Comparison of ENCODE assay signal across 9 mouse cellular contexts in genomic region chr4:109225606-109226005, GRCm38 (mm10). TPM values are rescaled to one million over a fixed set of nuclear protein-coding genes. Genes with fewer than 3 reads are reported as not detected.
DNase-seq lines count a peak whose midpoint lies in the region; ATAC-seq and TF ChIP-seq lines count a peak whose summit lies in the region.
"Had no signal": no experiment of that assay in that cellular context is flagged by ENCODE, and none has a peak within 500 bp of the region (broad histone marks: within the 10 kb centered on the region; RNA-seq: fewer than 3 reads in every experiment).

No protein-coding gene starts in this region.

- peak; percentile 76 for ATAC-seq in forebrain, embryonic 15.5 days (replicated peaks)
- ATAC-seq in hindbrain, embryonic 14.5 days (ENCODE audit: low FRiP score), result peak; percentile 68; the same call in 1 of the 2 replicates
- ATAC-seq in neural tube, embryonic 13.5 days (ENCODE audit: low read depth), result peak; percentile 79

- H3K9ac ChIP-seq in forebrain, embryonic 15.5 days (replicated peaks), result peak overlapping the region; percentile 23; the same call in 1 of the 2 replicates
- H3K9ac ChIP-seq in hindbrain, embryonic 14.5 days, result no peak overlapping the region
- peak overlapping the region; percentile 52 for H3K9ac ChIP-seq in neural tube, embryonic 13.5 days
- H3K9ac ChIP-seq: limb, embryonic 13.5 days had no signal

- no peaks in the 10 kb centered on the region for H3K9me3 ChIP-seq in forebrain, embryonic 15.5 days
- no peaks in the 10 kb centered on the region for H3K9me3 ChIP-seq in hindbrain, embryonic 14.5 days (ENCODE audit: control insufficient read depth, low read length)
- no peaks in the 10 kb centered on the region for H3K9me3 ChIP-seq in neural tube, embryonic 13.5 days
- H3K9me3 ChIP-seq: limb, embryonic 13.5 days had no signal

- 38% methylated on average over 6 of the region's 6 CpGs for WGBS in forebrain, embryonic 15.5 days
- 41% methylated on average over 6 of the region's 6 CpGs for WGBS in hindbrain, embryonic 14.5 days
- 51% methylated on average over 6 of the region's 6 CpGs for WGBS in neural tube, embryonic 13.5 days

- peaks cover 12% of the 10 kb centered on the region for H3K4me1 ChIP-seq in forebrain, embryonic 15.5 days
- H3K4me1 ChIP-seq in hindbrain, embryonic 14.5 days (replicated peaks; ENCODE audit: control insufficient read depth, insufficient read depth, low read length), result peaks cover 7% of the 10 kb centered on the region; the same call in 1 of the 2 replicates
- peaks cover 32% of the 10 kb centered on the region for H3K4me1 ChIP-seq in neural tube, embryonic 13.5 days (replicated peaks)
- H3K4me1 ChIP-seq: limb, embryonic 13.5 days had no signal

- H3K4me3 ChIP-seq in layer of hippocampus, adult 2 months, result no peak overlapping the region
- H3K4me3 ChIP-seq in forebrain, embryonic 15.5 days, result no peak overlapping the region
- H3K4me3 ChIP-seq in hindbrain, embryonic 14.5 days (replicated peaks; ENCODE audit: low read length), result no peak overlapping the region
- H3K4me3 ChIP-seq in neural tube, embryonic 13.5 days, result no peak overlapping the region
- H3K4me3 ChIP-seq: limb, embryonic 13.5 days had no signal

- no peaks in the 10 kb centered on the region for H3K27me3 ChIP-seq in forebrain, embryonic 15.5 days
- no peaks in the 10 kb centered on the region for H3K27me3 ChIP-seq in hindbrain, embryonic 14.5 days (ENCODE audit: control insufficient read depth, insufficient read depth, low read length)
- no peaks in the 10 kb centered on the region for H3K27me3 ChIP-seq in neural tube, embryonic 13.5 days
- H3K27me3 ChIP-seq: limb, embryonic 13.5 days had no signal

- H3K4me2 ChIP-seq in forebrain, embryonic 15.5 days (replicated peaks), result 0 out of 2 replicates have a peak overlapping the region, but pooled peaks have one; percentile 5
- peak overlapping the region; percentile 0; the same call in 1 of the 2 replicates for H3K4me2 ChIP-seq in hindbrain, embryonic 14.5 days (replicated peaks)
- peak overlapping the region; percentile 15 for H3K4me2 ChIP-seq in neural tube, embryonic 13.5 days
- H3K4me2 ChIP-seq: limb, embryonic 13.5 days had no signal

- no peak for DNase-seq in layer of hippocampus, adult 2 months (ENCODE audit: low spot score in 2 of 2)
- no peak for DNase-seq in layer of hippocampus, adult 18-20 months (ENCODE audit: low spot score in 2 of 2)
- no peak for DNase-seq in hindbrain, embryonic 14.5 days (ENCODE audit: low spot score)
- no peak for DNase-seq in urinary bladder, adult 2 months (ENCODE audit: low spot score)
- DNase-seq in right cerebral cortex, postnatal 25 days, result no peak

- H3K36me3 ChIP-seq in forebrain, embryonic 15.5 days, result no peaks in the 10 kb centered on the region
- no peaks in the 10 kb centered on the region for H3K36me3 ChIP-seq in hindbrain, embryonic 14.5 days (replicated peaks; ENCODE audit: control insufficient read depth, insufficient read depth)
- H3K36me3 ChIP-seq in neural tube, embryonic 13.5 days, result no peaks in the 10 kb centered on the region
- H3K36me3 ChIP-seq: limb, embryonic 13.5 days had no signal

- no peak for TF ChIP-seq CTCF in layer of hippocampus, adult 2 months (conservative IDR thresholded peaks at IDR 0.05)

- peak overlapping the region; percentile 81 for H3K27ac ChIP-seq in layer of hippocampus, adult 2 months
- H3K27ac ChIP-seq in forebrain, embryonic 15.5 days (replicated peaks), result peak overlapping the region; percentile 68
- peak overlapping the region; percentile 79 for H3K27ac ChIP-seq in hindbrain, embryonic 14.5 days
- H3K27ac ChIP-seq in neural tube, embryonic 13.5 days (replicated peaks), result peak overlapping the region; percentile 84

RNA-seq across cellular contexts. Expression of gene Calr4, which starts 8.7 kb away (rescaled TPM):
- under 1 TPM; 0.79 to 0.86 TPM for total RNA-seq in layer of hippocampus, adult 2 months (2021)
- 1 to 10 TPM in 1 of 2 experiments, under 1 TPM in 1; 0.94 to 1.4 TPM for total RNA-seq in layer of hippocampus, adult 18-20 months (2021)
- 0.38 and 0.80 TPM in 2 replicates for polyA plus RNA-seq in forebrain, embryonic 15.5 days (2015; fragmentation: Nextera tagmentation; extraction: Ambion mirVana)
- 2.0 and 2.1 TPM in 2 replicates for polyA plus RNA-seq in hindbrain, embryonic 14.5 days (2014; fragmentation: Nextera tagmentation; extraction: Ambion mirVana)
- 1.2 and 1.9 TPM in 2 replicates for polyA plus RNA-seq in neural tube, embryonic 13.5 days (2015; fragmentation: Nextera tagmentation; extraction: Ambion mirVana)
- polyA plus RNA-seq in urinary bladder, adult 2 months (2012; rRNA removed), result 0.04 and 0.18 TPM in 2 replicates
- total RNA-seq: common myeloid progenitor, adult 5-6 weeks had no signal
- polyA plus RNA-seq: limb, embryonic 13.5 days had no signal

RNA-seq across cellular contexts. Expression of gene Osbpl9, which starts 23.5 kb away (rescaled TPM):
- 10 to 100 TPM; 53.9 to 56.2 TPM for total RNA-seq in layer of hippocampus, adult 2 months (2021)
- 10 to 100 TPM; 48.3 to 54.0 TPM for total RNA-seq in layer of hippocampus, adult 18-20 months (2021)
- 76.7 and 78.5 TPM in 2 replicates for polyA plus RNA-seq in forebrain, embryonic 15.5 days (2015; fragmentation: Nextera tagmentation; extraction: Ambion mirVana)
- 79.8 and 89.2 TPM in 2 replicates for polyA plus RNA-seq in hindbrain, embryonic 14.5 days (2014; fragmentation: Nextera tagmentation; extraction: Ambion mirVana)
- 97.0 and 105 TPM in 2 replicates for polyA plus RNA-seq in neural tube, embryonic 13.5 days (2015; fragmentation: Nextera tagmentation; extraction: Ambion mirVana)
- polyA plus RNA-seq in urinary bladder, adult 2 months (2012; rRNA removed), result 95.4 and 97.5 TPM in 2 replicates

RNA-seq across cellular contexts. Expression of gene Eps15, which starts 54.5 kb away (rescaled TPM):
- 100 to 1,000 TPM; 213 to 225 TPM for total RNA-seq in layer of hippocampus, adult 2 months (2021)
- 100 to 1,000 TPM; 218 to 234 TPM for total RNA-seq in layer of hippocampus, adult 18-20 months (2021)
- 39.6 and 40.6 TPM in 2 replicates for polyA plus RNA-seq in forebrain, embryonic 15.5 days (2015; fragmentation: Nextera tagmentation; extraction: Ambion mirVana)
- polyA plus RNA-seq in hindbrain, embryonic 14.5 days (2014; fragmentation: Nextera tagmentation; extraction: Ambion mirVana), result 77.9 and 89.6 TPM in 2 replicates
- 74.4 and 76.8 TPM in 2 replicates for polyA plus RNA-seq in neural tube, embryonic 13.5 days (2015; fragmentation: Nextera tagmentation; extraction: Ambion mirVana)
- 39.7 and 41.2 TPM in 2 replicates for polyA plus RNA-seq in urinary bladder, adult 2 months (2012; rRNA removed)
